Mouse (Mus musculus) B cell, adult 62 days (primary cell): ENCODE results near the gene Dusp5. TPM values are rescaled to one million over a fixed set of nuclear protein-coding genes. Genes with fewer than 3 reads are reported as not detected.

ENCODE experiments used
- total RNA-seq: library from RNA; stranded (reverse); gene quantifications from 4 replicates; pipeline ENCODE4 v1.2.4, GENCODE M21; 2023

Dusp5 gene
- 84.1 to 93.6 TPM (median 88.2 TPM) in 4 replicates for total RNA-seq

DNA sequence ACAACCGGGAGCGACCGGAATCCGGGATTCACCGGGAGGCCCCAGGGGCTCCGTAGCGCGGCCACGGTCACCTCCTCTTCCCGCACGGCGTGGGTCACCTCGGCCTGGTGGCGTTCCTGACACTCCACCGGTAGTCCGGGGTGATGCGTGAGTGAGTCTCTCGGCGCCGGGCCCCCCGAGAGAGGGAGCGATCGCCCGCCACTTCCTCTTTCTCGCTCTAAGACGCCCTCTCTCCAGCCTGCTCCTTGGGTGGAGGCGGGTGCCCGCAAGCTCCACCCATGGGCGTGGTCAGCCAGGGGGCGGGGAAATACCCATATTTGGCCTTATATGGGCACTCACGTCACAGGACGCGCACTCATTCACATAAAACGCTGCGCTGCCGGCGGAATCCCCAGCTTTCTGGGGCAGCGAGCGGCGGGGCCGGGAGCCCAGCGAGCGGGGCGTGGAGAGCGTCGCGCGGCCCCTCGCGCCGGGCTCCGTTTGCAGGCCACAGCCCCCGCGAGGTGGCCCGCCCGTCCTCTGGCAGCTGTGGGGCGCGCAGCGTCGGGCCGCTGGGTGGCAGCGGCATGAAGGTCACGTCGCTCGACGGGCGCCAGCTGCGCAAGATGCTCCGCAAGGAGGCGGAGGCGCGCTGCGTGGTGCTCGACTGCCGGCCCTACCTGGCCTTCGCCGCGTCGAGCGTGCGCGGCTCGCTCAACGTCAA lies at the start of gene Dusp5:
Dusp5 (plus strand) TSS at position 358 of the 703 bp plus-strand sequence.

DNA sequence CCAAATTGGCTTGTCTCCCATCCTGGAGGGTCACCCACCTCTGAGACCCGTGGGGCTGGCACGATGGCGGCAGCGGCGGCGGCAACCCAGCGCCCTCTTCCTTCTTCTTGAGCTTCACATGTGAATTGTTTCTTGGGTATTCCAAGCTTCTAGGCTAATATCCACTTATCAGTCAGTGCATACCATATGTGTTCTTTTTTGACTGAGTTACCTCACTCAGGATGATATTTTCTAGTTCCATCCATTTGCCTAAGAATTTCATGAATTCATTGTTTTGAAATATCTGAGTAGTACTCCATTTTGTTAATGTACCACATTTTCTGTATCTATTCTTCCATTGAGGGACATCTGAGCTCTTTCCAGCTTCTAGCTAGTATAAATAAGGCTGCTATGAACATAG lies 60.1 kb downstream of the Dusp5 start, which contains the start of gene Nutf2-ps1:
Nutf2-ps1 (minus strand) TSS at position 101 of the 400 bp plus-strand sequence.

Other genes with a start within 250 kb of the Dusp5 start
- 12.4 to 15.9 TPM (median 14.0 TPM) in 4 replicates for gene Mxi1, start 218.6 kb upstream of the Dusp5 start, total RNA-seq
- not detected in 4 replicates for gene Gm10197, start 157.3 kb upstream of the Dusp5 start, total RNA-seq
- 113 to 133 TPM (median 115 TPM) in 4 replicates for gene Smndc1, start 138.5 kb upstream of the Dusp5 start, total RNA-seq
- gene Nutf2-ps1, start 60.0 kb downstream of the Dusp5 start, total RNA-seq: 2.9 to 32.4 TPM in 2 of 4 replicates, not detected in the others
- gene Smc3, start 71.3 kb downstream of the Dusp5 start, total RNA-seq: 48.4 to 59.1 TPM (median 53.8 TPM) in 4 replicates
- gene Rbm20, start 148.2 kb downstream of the Dusp5 start, total RNA-seq: not detected in 4 replicates